Comparison of ENCODE assay signal across 29 mouse cellular contexts in the genomic region with DNA sequence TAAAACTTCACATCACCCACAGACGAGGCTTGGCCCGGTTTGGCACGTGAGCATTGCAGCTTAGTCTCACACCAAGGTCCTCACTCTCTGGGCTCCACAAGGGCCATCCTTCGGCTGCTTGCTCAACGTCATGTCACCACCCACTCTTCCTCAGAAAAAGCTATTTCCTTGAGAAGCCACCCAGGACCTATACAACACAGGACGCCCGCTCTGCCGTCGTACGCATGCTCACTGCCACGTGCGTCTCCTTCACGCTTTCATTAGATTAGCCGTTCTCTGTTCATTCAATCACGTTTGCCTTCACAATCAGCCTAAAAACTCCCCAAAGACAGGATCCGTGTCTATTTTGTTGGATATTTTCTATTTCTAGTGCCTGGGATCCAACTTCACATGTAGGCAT. TPM values are rescaled to one million over a fixed set of nuclear protein-coding genes. Genes with fewer than 3 reads are reported as not detected.
DNase-seq lines count a peak whose midpoint lies in the region; ATAC-seq and TF ChIP-seq lines count a peak whose summit lies in the region.
"Had no signal": no experiment of that assay in that cellular context is flagged by ENCODE, and none has a peak within 500 bp of the region (broad histone marks: within the 10 kb centered on the region; RNA-seq: fewer than 3 reads in every experiment).

No protein-coding gene starts in this region.

- H3K9ac ChIP-seq in embryonic facial prominence, embryonic 14.5 days (ENCODE audit: low read depth, low read length), result no peak overlapping the region
- no peak overlapping the region for H3K9ac ChIP-seq in limb, embryonic 14.5 days (ENCODE audit: low read depth, low read length, severe bottlenecking)
- no peak overlapping the region for H3K9ac ChIP-seq in forebrain, embryonic 15.5 days (replicated peaks)
- H3K9ac ChIP-seq: forebrain, postnatal 0 days; hindbrain, embryonic 13.5 days; limb, embryonic 15.5 days; liver, embryonic 15.5 days; lung, embryonic 14.5 days; neural tube, embryonic 13.5 days had no signal

- no peak for TF ChIP-seq POLR2A in limb, embryonic 14.5 days (IDR thresholded peaks at IDR 0.05; ENCODE audit: borderline replicate concordance, extremely low read depth, insufficient read depth, insufficient read length)
- no peak for TF ChIP-seq POLR2A in testis, adult 2 months (IDR thresholded peaks at IDR 0.05; ENCODE audit: control insufficient read depth, low read depth, low read length)

- no peaks in the 10 kb centered on the region for H3K27me3 ChIP-seq in embryonic facial prominence, embryonic 14.5 days (replicated peaks; ENCODE audit: control insufficient read depth, insufficient read depth, low read length)
- H3K27me3 ChIP-seq in embryonic facial prominence, embryonic 10.5 days (replicated peaks; ENCODE audit: low read depth, poor library complexity, severe bottlenecking), result no peaks in the 10 kb centered on the region
- no peaks in the 10 kb centered on the region for H3K27me3 ChIP-seq in limb, embryonic 14.5 days (ENCODE audit: control insufficient read depth, insufficient read depth, low read length)
- H3K27me3 ChIP-seq in limb, embryonic 10.5 days (ENCODE audit: low read depth, poor library complexity, severe bottlenecking), result no peaks in the 10 kb centered on the region
- no peaks in the 10 kb centered on the region for H3K27me3 ChIP-seq in testis, adult 2 months (ENCODE audit: control insufficient read depth, insufficient read depth, low read length)
- no peaks in the 10 kb centered on the region for H3K27me3 ChIP-seq in forebrain, embryonic 15.5 days
- no peaks in the 10 kb centered on the region for H3K27me3 ChIP-seq in forebrain, embryonic 10.5 days (ENCODE audit: poor library complexity, severe bottlenecking)
- H3K27me3 ChIP-seq: CH12.LX; hindbrain, embryonic 13.5 days; limb, embryonic 15.5 days; liver, embryonic 15.5 days; neural tube, embryonic 13.5 days had no signal

- peak; percentile 68 for DNase-seq in embryonic facial prominence, embryonic 14.5 days (ENCODE audit: low spot score)
- DNase-seq in embryonic facial prominence, embryonic 10.5 days (ENCODE audit: low spot score), result no peak
- peak; percentile 9 for DNase-seq in limb, embryonic 14.5 days (ENCODE audit: low spot score)
- DNase-seq in limb, embryonic 10.5 days (ENCODE audit: low spot score), result no peak
- DNase-seq in testis, postnatal 14 days (ENCODE audit: low spot score), result no peak
- DNase-seq in forebrain, embryonic 10.5 days (ENCODE audit: extremely low spot score, low spot score), result no peak
- DNase-seq: adrenal gland, adult 8-10 months; cerebellum, adult 2 months; cerebellum, postnatal 14 days; forebrain, postnatal 0 days; gastrocnemius, postnatal 14 days; heart, postnatal 36 days; kidney, adult 2 months; kidney, postnatal 36 days; lung, embryonic 14.5 days; lung, postnatal 14 days; right cerebral cortex, postnatal 14 days; thymus, adult 18-20 months; thymus, postnatal 25 days had no signal

- no peak for TF ChIP-seq CTCF in testis, adult 2 months (IDR thresholded peaks at IDR 0.05; ENCODE audit: control insufficient read depth, insufficient read depth, insufficient replicate concordance, low read depth, low read length)

- H3K36me3 ChIP-seq in embryonic facial prominence, embryonic 14.5 days (ENCODE audit: control insufficient read depth, insufficient read depth, low read length), result peaks cover 17% of the 10 kb centered on the region
- peaks cover 23% of the 10 kb centered on the region for H3K36me3 ChIP-seq in embryonic facial prominence, embryonic 10.5 days (replicated peaks)
- peaks cover 11% of the 10 kb centered on the region for H3K36me3 ChIP-seq in limb, embryonic 14.5 days (ENCODE audit: control insufficient read depth, insufficient read depth, low read length)
- H3K36me3 ChIP-seq in limb, embryonic 10.5 days, result peaks cover 23% of the 10 kb centered on the region
- no peaks in the 10 kb centered on the region for H3K36me3 ChIP-seq in testis, adult 2 months (ENCODE audit: control insufficient read depth, insufficient read depth, low read length)
- H3K36me3 ChIP-seq in forebrain, embryonic 15.5 days, result peaks cover 8% of the 10 kb centered on the region; the same call in 1 of the 2 replicates
- peaks cover 25% of the 10 kb centered on the region for H3K36me3 ChIP-seq in forebrain, embryonic 10.5 days (replicated peaks)

- no peaks in the 10 kb centered on the region; the same call in 1 of the 2 replicates for H3K9me3 ChIP-seq in embryonic facial prominence, embryonic 14.5 days (ENCODE audit: control insufficient read depth, low read length)
- H3K9me3 ChIP-seq in embryonic facial prominence, embryonic 10.5 days, result no peaks in the 10 kb centered on the region
- no peaks in the 10 kb centered on the region for H3K9me3 ChIP-seq in limb, embryonic 14.5 days (ENCODE audit: control insufficient read depth, low read length)
- H3K9me3 ChIP-seq in limb, embryonic 10.5 days (replicated peaks), result no peaks in the 10 kb centered on the region
- H3K9me3 ChIP-seq in forebrain, embryonic 15.5 days, result no peaks in the 10 kb centered on the region
- H3K9me3 ChIP-seq in forebrain, embryonic 10.5 days, result no peaks in the 10 kb centered on the region
- H3K9me3 ChIP-seq: hindbrain, embryonic 13.5 days; limb, embryonic 15.5 days; liver, embryonic 15.5 days; neural tube, embryonic 13.5 days had no signal

- 0 out of 2 replicates have a peak, but pooled peaks cover 3% of the 10 kb centered on the region for H3K4me1 ChIP-seq in embryonic facial prominence, embryonic 14.5 days (ENCODE audit: control insufficient read depth, insufficient read depth, low read length)
- H3K4me1 ChIP-seq in embryonic facial prominence, embryonic 10.5 days, result 0 out of 2 replicates have a peak, but pooled peaks cover 2% of the 10 kb centered on the region
- no peaks in the 10 kb centered on the region for H3K4me1 ChIP-seq in limb, embryonic 14.5 days (ENCODE audit: control insufficient read depth, insufficient read depth, low read length)
- H3K4me1 ChIP-seq in limb, embryonic 10.5 days, result no peaks in the 10 kb centered on the region
- no peaks in the 10 kb centered on the region; the same call in none of the 2 replicates for H3K4me1 ChIP-seq in testis, adult 2 months (ENCODE audit: control insufficient read depth, insufficient read depth, low read length)
- peaks cover 8% of the 10 kb centered on the region; the same call in 1 of the 2 replicates for H3K4me1 ChIP-seq in forebrain, embryonic 15.5 days
- H3K4me1 ChIP-seq in forebrain, embryonic 10.5 days, result peaks cover 8% of the 10 kb centered on the region; the same call in 1 of the 2 replicates
- H3K4me1 ChIP-seq: limb, embryonic 15.5 days; liver, embryonic 15.5 days had no signal

- H3K4me2 ChIP-seq in embryonic facial prominence, embryonic 14.5 days (ENCODE audit: low read depth, low read length), result no peak overlapping the region
- H3K4me2 ChIP-seq in limb, embryonic 14.5 days (replicated peaks; ENCODE audit: low read depth, low read length, severe bottlenecking), result no peak overlapping the region
- no peak overlapping the region for H3K4me2 ChIP-seq in forebrain, embryonic 15.5 days (replicated peaks)
- H3K4me2 ChIP-seq: heart, embryonic 11.5 days; hindbrain, embryonic 13.5 days; limb, embryonic 15.5 days; liver, embryonic 15.5 days; lung, embryonic 14.5 days; neural tube, embryonic 13.5 days had no signal

- H3K27ac ChIP-seq in embryonic facial prominence, embryonic 14.5 days (replicated peaks; ENCODE audit: low read depth, low read length), result no peak overlapping the region
- H3K27ac ChIP-seq in embryonic facial prominence, embryonic 10.5 days (replicated peaks), result no peak overlapping the region
- H3K27ac ChIP-seq in limb, embryonic 14.5 days (replicated peaks; ENCODE audit: low read depth, low read length), result no peak overlapping the region
- H3K27ac ChIP-seq in limb, embryonic 10.5 days, result no peak overlapping the region
- H3K27ac ChIP-seq in testis, adult 2 months (ENCODE audit: control insufficient read depth, insufficient read depth, low read depth, low read length), result no peak overlapping the region
- H3K27ac ChIP-seq in forebrain, embryonic 15.5 days (replicated peaks), result no peak overlapping the region
- H3K27ac ChIP-seq in forebrain, embryonic 10.5 days, result no peak overlapping the region
- H3K27ac ChIP-seq: hindbrain, embryonic 13.5 days; layer of hippocampus, adult 2 months; limb, embryonic 15.5 days; liver, embryonic 15.5 days; neural tube, embryonic 13.5 days had no signal

- no peak overlapping the region for H3K4me3 ChIP-seq in embryonic facial prominence, embryonic 14.5 days (ENCODE audit: low read depth, low read length)
- H3K4me3 ChIP-seq in embryonic facial prominence, embryonic 10.5 days, result no peak overlapping the region
- no peak overlapping the region for H3K4me3 ChIP-seq in limb, embryonic 14.5 days (replicated peaks; ENCODE audit: low read length)
- H3K4me3 ChIP-seq in limb, embryonic 10.5 days, result no peak overlapping the region
- H3K4me3 ChIP-seq in testis, adult 2 months (ENCODE audit: control insufficient read depth, low read depth, low read length), result peak overlapping the region; percentile 3; the same call in 1 of the 2 replicates
- no peak overlapping the region for H3K4me3 ChIP-seq in forebrain, embryonic 15.5 days
- no peak overlapping the region for H3K4me3 ChIP-seq in forebrain, embryonic 10.5 days
- H3K4me3 ChIP-seq: hindbrain, embryonic 13.5 days; layer of hippocampus, adult 2 months; limb, embryonic 15.5 days; liver, embryonic 15.5 days; neural tube, embryonic 13.5 days had no signal

- WGBS in embryonic facial prominence, embryonic 14.5 days, result 72% methylated on average over 16 of the region's 16 CpGs
- 90% methylated on average over 16 of the region's 16 CpGs for WGBS in embryonic facial prominence, embryonic 10.5 days
- WGBS in limb, embryonic 14.5 days, result 81% methylated on average over 16 of the region's 16 CpGs
- 86% methylated on average over 16 of the region's 16 CpGs for WGBS in limb, embryonic 10.5 days
- 85% methylated on average over 16 of the region's 16 CpGs for WGBS in forebrain, embryonic 15.5 days
- 88% methylated on average over 16 of the region's 16 CpGs for WGBS in forebrain, embryonic 10.5 days

- no peak for ATAC-seq in embryonic facial prominence, embryonic 14.5 days (ENCODE audit: low read depth)
- ATAC-seq in limb, embryonic 14.5 days (ENCODE audit: low FRiP score, low read depth), result no peak
- ATAC-seq in forebrain, embryonic 15.5 days (replicated peaks), result no peak
- ATAC-seq: activated CD4-positive, CD25-positive, alpha-beta regulatory T cell, adult 4 months; forebrain, postnatal 0 days had no signal

RNA-seq across cellular contexts. Expression of a gene that starts 17.5 kb away (rescaled TPM):
- polyA plus RNA-seq in embryonic facial prominence, embryonic 14.5 days (2014; fragmentation: Nextera tagmentation; extraction: Ambion mirVana), result 13.1 and 14.7 TPM in 2 replicates
- polyA plus RNA-seq in embryonic facial prominence, embryonic 10.5 days (2016; fragmentation: Nextera tagmentation; extraction: Ambion mirVana), result 7.3 and 7.6 TPM in 2 replicates
- polyA plus RNA-seq in limb, embryonic 14.5 days (2012; rRNA removed), result 19.4 and 20.9 TPM in 2 replicates
- 13.3 and 15.4 TPM in 2 replicates for polyA plus RNA-seq in limb, embryonic 14.5 days (2014; fragmentation: Nextera tagmentation; extraction: Ambion mirVana)
- 6.3 and 7.2 TPM in 2 replicates for polyA plus RNA-seq in limb, embryonic 10.5 days (2016; fragmentation: Nextera tagmentation; extraction: Ambion mirVana)
- polyA plus RNA-seq in testis, adult 2 months (2012; rRNA removed), result 18.8 and 21.6 TPM in 2 replicates
- 16.2 and 16.5 TPM in 2 replicates for polyA plus RNA-seq in forebrain, embryonic 15.5 days (2015; fragmentation: Nextera tagmentation; extraction: Ambion mirVana)
- 7.0 and 7.2 TPM in 2 replicates for polyA plus RNA-seq in forebrain, embryonic 10.5 days (2016; fragmentation: Nextera tagmentation; extraction: Ambion mirVana)

Comparison
In these comparisons a context has a peak if more than half of its experiments do, and no peak if none do; other contexts are left out.
1. DNase-seq: peak in embryonic facial prominence, embryonic 14.5 days (single experiment) and limb, embryonic 14.5 days (single experiment); none in embryonic facial prominence, embryonic 10.5 days (single experiment), limb, embryonic 10.5 days (single experiment), testis, postnatal 14 days (single experiment) and forebrain, embryonic 10.5 days (single experiment).